Mouse (Mus musculus): ENCODE measurements around the gene Shank3.
A peak's percentile ranks its signal among the peaks of the same experiment; 100 is the strongest.

The Shank3 gene

DNA sequence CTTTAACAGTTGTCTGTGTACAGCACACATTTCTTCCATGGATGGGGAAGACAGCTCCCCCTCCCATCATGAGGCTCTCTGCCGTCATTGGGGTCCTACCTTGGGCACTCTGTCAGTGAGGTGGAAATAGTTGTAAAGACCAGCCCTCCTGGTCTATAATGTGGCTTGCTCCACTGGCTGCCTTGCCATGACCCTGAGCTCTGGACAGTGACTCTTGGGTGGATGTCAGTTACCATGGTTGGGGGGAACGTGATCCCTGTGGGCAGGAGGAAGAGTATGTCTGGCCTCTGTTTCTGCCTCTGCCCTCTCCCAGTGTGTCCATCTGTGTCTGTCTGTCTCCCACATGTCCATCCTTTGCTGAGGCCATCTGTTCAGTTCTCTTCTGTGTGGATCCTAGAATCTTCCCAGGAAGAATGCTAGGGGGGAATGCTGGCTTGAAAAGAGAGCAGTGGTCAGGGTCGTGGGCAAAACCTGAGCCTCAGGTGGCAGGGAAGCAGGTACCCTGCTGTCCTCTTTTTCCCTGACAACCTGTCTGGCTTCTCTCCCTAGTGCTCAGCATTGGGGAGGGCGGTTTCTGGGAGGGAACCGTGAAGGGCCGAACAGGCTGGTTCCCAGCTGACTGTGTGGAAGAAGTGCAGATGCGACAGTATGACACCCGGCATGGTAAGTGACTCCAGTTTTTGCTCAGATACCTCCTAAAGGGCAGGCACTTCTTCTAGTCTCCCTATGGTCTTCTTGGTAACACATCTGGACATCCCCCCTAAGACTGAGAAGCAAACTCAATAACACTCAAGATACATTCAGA, 25.4 kb downstream of the Shank3 start:
- DNase-seq (ENCODE audit: low read depth) = no peak

GRCm38 (mm10) chr15:89525464-89525863, 26.0 kb downstream of the Shank3 start:
- DNase-seq (ENCODE audit: low read depth) = no peak

GRCm38 (mm10) chr15:89525896-89526295, 26.5 kb downstream of the Shank3 start:
- DNase-seq (ENCODE audit: low read depth) = no peak

- DNase-seq (ENCODE audit: low read depth) = no peak
These were observed 27.4 kb downstream of the Shank3 start for GRCm38 (mm10) chr15:89526776-89527325.

DNA sequence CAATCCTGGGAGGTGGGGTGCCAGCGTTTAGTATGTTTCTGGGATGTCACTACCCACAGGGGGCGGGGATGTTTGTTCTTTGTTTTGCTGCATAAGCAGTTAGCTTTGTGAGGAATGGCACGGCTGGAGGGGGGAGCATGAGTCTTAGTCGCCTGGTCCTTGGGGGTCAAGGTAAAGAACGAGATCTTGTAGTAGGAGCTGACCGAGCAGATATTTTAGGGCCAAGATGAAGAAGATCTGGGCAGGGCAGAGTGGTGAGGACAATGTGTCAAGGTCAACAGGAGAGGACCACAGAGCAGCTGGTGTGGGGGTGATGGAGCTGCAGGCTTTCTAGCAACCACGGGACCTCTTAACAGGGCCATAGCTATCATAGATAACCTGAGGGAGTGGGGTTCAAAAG, 28.0 kb downstream of the Shank3 start:
- no peak for DNase-seq (ENCODE audit: low read depth)

DNA sequence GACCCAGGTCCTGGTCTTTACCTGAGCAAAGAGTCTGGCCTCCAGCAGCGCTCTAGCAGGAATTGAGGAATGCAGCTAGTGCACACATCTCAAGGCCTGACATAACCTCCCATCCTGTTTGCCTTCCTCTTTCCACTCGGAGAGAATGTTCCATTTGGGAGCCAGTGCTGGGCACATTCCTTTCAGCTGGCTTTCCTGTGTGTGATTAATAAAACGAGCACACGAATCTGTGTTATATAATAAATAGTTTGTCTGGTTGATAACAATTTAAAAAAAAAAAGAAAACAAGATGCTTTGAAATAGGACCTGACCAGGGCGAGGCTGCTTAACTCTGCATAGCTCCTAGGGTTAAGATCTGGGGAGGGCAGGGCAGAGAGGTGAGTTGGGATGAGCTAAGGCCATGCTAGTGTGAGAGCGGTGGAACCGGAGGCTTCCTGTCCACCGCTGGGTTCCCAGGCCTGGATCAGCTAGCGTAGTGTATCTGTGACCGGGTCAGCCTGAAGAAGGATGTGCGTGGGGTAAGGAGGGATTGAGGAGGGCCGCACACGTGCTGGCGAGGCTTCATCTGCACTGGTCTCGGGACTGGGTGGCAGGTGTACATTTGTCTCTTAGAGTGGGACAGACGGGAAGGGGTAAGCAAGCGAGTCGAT, 28.9 kb downstream of the Shank3 start:
- DNase-seq (ENCODE audit: low read depth) = no peak

GRCm38 (mm10) chr15:89528923-89529322, 29.5 kb downstream of the Shank3 start:
- DNase-seq (ENCODE audit: low read depth) = no peak

DNA sequence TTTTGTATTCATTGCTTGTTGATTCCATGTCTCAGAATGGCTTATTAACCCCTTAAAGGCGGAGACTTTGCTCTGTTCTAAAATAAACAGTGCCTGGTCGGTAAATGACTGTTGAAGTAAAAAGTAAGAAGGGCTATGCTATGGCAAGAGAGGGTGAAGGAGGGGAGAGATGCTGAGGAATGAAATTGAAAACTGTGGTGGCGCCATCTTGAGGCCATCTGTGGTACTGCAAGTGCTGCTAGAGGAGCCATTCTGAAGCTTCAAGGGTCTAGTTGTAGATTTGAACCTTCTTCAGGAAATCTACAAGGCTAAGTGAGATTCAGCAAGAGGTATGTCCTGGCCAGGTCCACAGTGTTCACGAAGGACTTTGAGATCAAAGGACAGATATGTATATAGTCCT, 30.9 kb downstream of the Shank3 start:
- peak; percentile 50 for DNase-seq (ENCODE audit: low read depth)

- no peak for DNase-seq (ENCODE audit: low read depth)
These were observed 32.0 kb downstream of the Shank3 start for GRCm38 (mm10) chr15:89531399-89531798.

GRCm38 (mm10) chr15:89532026-89532923, 32.9 kb downstream of the Shank3 start:
- DNase-seq (ENCODE audit: low read depth) = no peak

GRCm38 (mm10) chr15:89532924-89533842, 33.8 kb downstream of the Shank3 start:
- no peak for DNase-seq (ENCODE audit: low read depth)

- DNase-seq (ENCODE audit: low read depth) = no peak
These were observed 34.4 kb downstream of the Shank3 start for GRCm38 (mm10) chr15:89533843-89534207.

- DNase-seq (ENCODE audit: low read depth) = no peak
These were observed 44.7 kb downstream of the Shank3 start for GRCm38 (mm10) chr15:89544171-89544570.

GRCm38 (mm10) chr15:89547321-89547720, 47.9 kb downstream of the Shank3 start:
- DNase-seq (ENCODE audit: low read depth) = no peak

GRCm38 (mm10) chr15:89547824-89548601, 48.6 kb downstream of the Shank3 start:
- DNase-seq (ENCODE audit: low read depth) = no peak

GRCm38 (mm10) chr15:89548837-89549236, 49.4 kb downstream of the Shank3 start:
- no peak for DNase-seq (ENCODE audit: low read depth)

GRCm38 (mm10) chr15:89550506-89550905, 51.1 kb downstream of the Shank3 start:
- no peak for DNase-seq (ENCODE audit: low read depth)

DNA sequence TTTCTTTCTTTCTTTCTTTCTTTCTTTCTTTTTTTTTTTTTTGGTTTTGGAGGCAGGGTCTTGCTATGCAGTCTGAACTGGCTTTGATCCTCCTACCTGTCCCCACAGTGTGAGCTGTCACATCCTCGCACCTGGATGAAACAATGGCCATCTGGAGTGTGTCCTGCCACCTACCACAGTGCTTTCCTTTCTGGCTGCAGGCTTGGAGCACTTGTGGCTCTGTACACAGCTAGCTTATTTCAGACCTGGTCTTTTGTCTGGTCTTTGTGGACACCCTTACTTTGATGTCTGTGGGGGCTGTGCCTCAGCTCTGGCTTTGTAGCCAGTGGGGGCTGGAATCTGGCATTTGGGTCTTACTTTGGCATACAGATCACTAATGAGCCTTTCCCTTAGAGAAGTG, 52.3 kb downstream of the Shank3 start:
- DNase-seq (ENCODE audit: low read depth) = no peak

- DNase-seq (ENCODE audit: low read depth) = no peak
These were observed 56.2 kb downstream of the Shank3 start for GRCm38 (mm10) chr15:89555591-89555990.

- no peak for DNase-seq (ENCODE audit: low read depth)
These were observed 57.2 kb downstream of the Shank3 start for GRCm38 (mm10) chr15:89556401-89557178.

Measured in naive thymus-derived CD4-positive, alpha-beta T cell, adult 2 months (primary cell).